Mouse (Mus musculus): ENCODE data around the gene Doc2a.

GRCm38 (mm10) chr7:126863791-126864190 is 16.6 kb downstream of the Doc2a start:
- TF ChIP-seq MXI1 (IDR thresholded peaks at IDR 0.05; ENCODE audit: low read depth, low read length) (no peak), EP300 (IDR thresholded peaks at IDR 0.05; ENCODE audit: low read depth in 1 of 2, low read length in 2 of 2) (no peak), CTCF (IDR thresholded peaks at IDR 0.05 in 2 of 3, conservative IDR thresholded peaks at IDR 0.05 in 1 of 3; ENCODE audit: control insufficient read depth in 1 of 3, insufficient read depth in 1 of 3, low read depth in 2 of 3, low read length in 3 of 3, poor library complexity in 1 of 3, severe bottlenecking in 1 of 3) (no peak), POLR2A (IDR thresholded peaks at IDR 0.05; ENCODE audit: control insufficient read depth in 1 of 2, insufficient read depth in 1 of 2, low read depth in 1 of 2, low read length in 2 of 2, poor library complexity in 1 of 2) (no peak), MYC (IDR thresholded peaks at IDR 0.05; ENCODE audit: low read depth, low read length) (no peak), HCFC1 (IDR thresholded peaks at IDR 0.05; ENCODE audit: low read depth, low read length) (no peak), USF2 (IDR thresholded peaks at IDR 0.05; ENCODE audit: borderline replicate concordance in 1 of 2, insufficient read depth in 1 of 2, low read depth in 1 of 2, low read length in 2 of 2) (no peak), MAFK (IDR thresholded peaks at IDR 0.05; ENCODE audit: borderline replicate concordance, low read depth, low read length) (no peak)

All from MEL (cell line).